Mouse (Mus musculus): Measurements from ENCODE around the gene Oxt.
"Not testable (repeated sequence)": the region's sequence is repeated elsewhere in the genome, so short reads cannot be mapped to it uniquely, and the experiment has no call there.

Gene Oxt

GRCm38 (mm10) chr2:130575873-130576272, at the start of gene Oxt:
Gene Oxt, plus strand, starts transcription at chr2:130576173.
- DNase-seq (ENCODE audit: low read depth, low spot score), result no peak

- DNase-seq (ENCODE audit: low read depth, low spot score), result no peak
Observed at GRCm38 (mm10) chr2:130528457-130528856, 47.5 kb upstream of the Oxt start.

GRCm38 (mm10) chr2:130529290-130529689, 46.7 kb upstream of the Oxt start:
- DNase-seq (ENCODE audit: low read depth, low spot score), result no peak

GRCm38 (mm10) chr2:130529925-130530324, 46.0 kb upstream of the Oxt start:
- no peak for DNase-seq (ENCODE audit: low read depth, low spot score)

GRCm38 (mm10) chr2:130532201-130532600, 43.8 kb upstream of the Oxt start:
- DNase-seq (ENCODE audit: low read depth, low spot score), result no peak

GRCm38 (mm10) chr2:130535017-130535416, 41.0 kb upstream of the Oxt start:
- no peak for DNase-seq (ENCODE audit: low read depth, low spot score)

- no peak for DNase-seq (ENCODE audit: low read depth, low spot score)
Observed at GRCm38 (mm10) chr2:130536890-130537289, 39.1 kb upstream of the Oxt start.

GRCm38 (mm10) chr2:130538876-130539546, 37.0 kb upstream of the Oxt start:
- peak; percentile 56 for DNase-seq (ENCODE audit: low read depth, low spot score)

- DNase-seq (ENCODE audit: low read depth, low spot score), result no peak
Observed at GRCm38 (mm10) chr2:130540266-130540665, 35.7 kb upstream of the Oxt start.

GRCm38 (mm10) chr2:130546957-130547356, 29.0 kb upstream of the Oxt start:
- DNase-seq (ENCODE audit: low read depth, low spot score), result no peak

GRCm38 (mm10) chr2:130554841-130555240, 21.1 kb upstream of the Oxt start:
- DNase-seq (ENCODE audit: low read depth, low spot score), result no peak

- DNase-seq (ENCODE audit: low read depth, low spot score), result no peak
Observed at GRCm38 (mm10) chr2:130556292-130556691, 19.7 kb upstream of the Oxt start.

GRCm38 (mm10) chr2:130557462-130557861, 18.5 kb upstream of the Oxt start:
- no peak for DNase-seq (ENCODE audit: low read depth, low spot score)

GRCm38 (mm10) chr2:130558015-130558414, 18.0 kb upstream of the Oxt start:
- DNase-seq (ENCODE audit: low read depth, low spot score), result peak; percentile 49

GRCm38 (mm10) chr2:130563212-130564055, 12.5 kb upstream of the Oxt start, which contains the start of gene Mrps26:
Gene Mrps26, plus strand, starts transcription at chr2:130563742.
- peak; percentile 96 for DNase-seq (ENCODE audit: low read depth, low spot score)

- no peak for DNase-seq (ENCODE audit: low read depth, low spot score)
Observed at GRCm38 (mm10) chr2:130564063-130564462, 11.9 kb upstream of the Oxt start.

GRCm38 (mm10) chr2:130564983-130565382, 11.0 kb upstream of the Oxt start:
- no peak for DNase-seq (ENCODE audit: low read depth, low spot score)

- DNase-seq (ENCODE audit: low read depth, low spot score), result no peak
Observed at GRCm38 (mm10) chr2:130568921-130569320, 7.1 kb upstream of the Oxt start.

- DNase-seq (ENCODE audit: low read depth, low spot score), result no peak
Observed at GRCm38 (mm10) chr2:130569926-130570325, 6.0 kb upstream of the Oxt start.

- DNase-seq (ENCODE audit: low read depth, low spot score), result no peak
Observed at GRCm38 (mm10) chr2:130574960-130575359, 1.0 kb upstream of the Oxt start.

GRCm38 (mm10) chr2:130576564-130576963, 591 bp downstream of the Oxt start:
- DNase-seq (ENCODE audit: low read depth, low spot score), result not testable (repeated sequence)

- DNase-seq (ENCODE audit: low read depth, low spot score), result no peak
Observed at GRCm38 (mm10) chr2:130577021-130577420, 1.0 kb downstream of the Oxt start.

- peak; percentile 83 for DNase-seq (ENCODE audit: low read depth, low spot score)
Observed at GRCm38 (mm10) chr2:130577632-130578031, 1.7 kb downstream of the Oxt start.
